Mouse (Mus musculus) mature B cell (primary cell): ENCODE results near the gene Slc35d2.

Experiments
- in situ Hi-C: fragments of 300-500 bp; cut with MboI; formaldehyde crosslinking; loops from 2 replicates; pipeline ENCODE4 v1.14.3; 2019

Slc35d2 gene

DNA sequence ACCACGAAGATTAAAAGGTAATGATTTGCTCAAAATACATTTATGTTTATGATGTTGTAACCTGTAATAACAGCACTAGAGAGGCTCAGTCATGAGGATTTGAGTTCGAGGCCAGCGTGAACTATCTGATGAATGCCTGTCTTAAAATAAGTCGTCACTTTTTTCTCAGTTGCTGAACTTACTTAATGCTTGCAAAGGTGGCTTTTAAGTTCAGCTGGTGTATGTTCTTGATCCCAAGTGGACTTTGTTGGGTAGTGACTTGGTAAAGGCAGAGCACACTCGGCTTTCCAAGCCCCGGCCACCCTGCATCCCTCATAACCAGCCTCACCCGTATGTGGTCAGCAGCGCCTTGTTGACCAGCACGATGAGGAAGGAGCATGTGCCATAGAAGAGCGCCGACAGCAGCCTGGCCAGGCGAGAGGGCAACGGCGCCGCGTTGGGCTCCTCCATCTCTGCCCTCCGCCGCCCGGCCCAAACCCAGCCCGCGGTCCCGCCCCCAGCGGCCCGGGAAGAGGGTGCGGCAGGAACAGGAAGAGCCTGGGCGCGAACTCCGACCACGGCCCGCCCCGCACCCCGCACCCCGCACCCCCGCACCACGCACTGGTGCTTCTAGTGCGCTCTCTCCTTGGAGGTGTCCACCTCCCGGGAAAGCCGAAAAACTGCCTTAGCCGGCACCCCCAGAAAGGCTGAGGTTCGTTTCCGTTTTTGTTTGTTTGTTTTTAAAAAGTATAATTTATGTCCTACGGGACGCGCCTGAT lies at the start of gene Slc35d2:
Slc35d2 (minus strand) TSS at position 511 of the 758 bp plus-strand sequence.
- in situ Hi-C loops, result no loop called here

DNA sequence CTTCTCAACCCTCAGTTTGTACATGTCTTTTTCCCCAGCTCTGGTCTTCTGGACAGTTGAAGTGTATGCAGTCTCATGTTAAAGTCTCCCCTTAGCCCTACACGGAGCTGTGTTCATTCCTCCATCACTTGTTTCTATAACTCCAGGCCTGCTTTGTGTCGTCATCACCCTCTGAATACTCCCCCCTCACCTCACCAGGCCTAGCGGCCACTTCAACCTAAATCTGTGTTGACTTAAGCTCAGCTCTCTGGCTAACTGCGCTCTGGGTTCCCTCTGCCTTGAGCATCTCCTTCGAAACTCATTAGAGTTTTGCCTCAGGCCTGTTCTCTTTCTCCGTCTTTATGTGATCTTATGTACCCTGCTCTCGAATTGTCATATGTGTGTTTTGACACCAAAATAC lies 48.8 kb upstream of the Slc35d2 start:
- in situ Hi-C loops, result no loop called here

GRCm38 (mm10) chr13:64169746-64170145 lies 40.6 kb upstream of the Slc35d2 start:
- in situ Hi-C loops, result loop anchor here (25.0 kb wide), 1 partner anchor 943 kb away; the partner anchor contains the start of gene Mfsd14b

DNA sequence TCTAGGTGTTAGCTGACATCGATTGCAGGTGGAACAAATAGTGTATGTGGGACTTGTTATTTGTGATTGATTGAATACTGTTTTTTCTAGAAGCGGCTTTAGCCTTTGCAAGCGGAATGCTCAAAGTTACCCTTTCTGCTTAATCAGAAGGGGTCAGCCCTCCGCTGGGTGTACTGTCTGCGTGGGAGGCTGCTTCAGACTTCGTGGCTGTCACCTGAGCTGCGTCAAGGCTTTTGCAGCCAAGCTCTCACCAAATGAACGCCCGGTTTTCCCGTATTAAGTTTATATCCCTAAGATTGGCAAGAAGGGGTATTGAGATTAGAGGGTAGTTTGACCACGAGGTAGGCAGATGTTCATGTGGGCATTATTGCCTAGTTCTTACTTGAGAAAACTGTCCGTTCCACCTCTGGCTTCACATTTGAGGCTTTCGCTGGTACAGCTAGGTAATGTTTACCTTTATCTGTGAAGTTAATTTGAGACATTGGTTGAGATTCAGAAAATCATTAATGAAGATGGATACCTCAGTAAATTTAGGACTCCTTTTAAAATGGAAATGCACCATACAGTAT lies 34.1 kb upstream of the Slc35d2 start:
- in situ Hi-C loops, result loop anchor here (25.0 kb wide), 1 partner anchor 949 kb away; the partner anchor contains the start of gene Mfsd14b

DNA sequence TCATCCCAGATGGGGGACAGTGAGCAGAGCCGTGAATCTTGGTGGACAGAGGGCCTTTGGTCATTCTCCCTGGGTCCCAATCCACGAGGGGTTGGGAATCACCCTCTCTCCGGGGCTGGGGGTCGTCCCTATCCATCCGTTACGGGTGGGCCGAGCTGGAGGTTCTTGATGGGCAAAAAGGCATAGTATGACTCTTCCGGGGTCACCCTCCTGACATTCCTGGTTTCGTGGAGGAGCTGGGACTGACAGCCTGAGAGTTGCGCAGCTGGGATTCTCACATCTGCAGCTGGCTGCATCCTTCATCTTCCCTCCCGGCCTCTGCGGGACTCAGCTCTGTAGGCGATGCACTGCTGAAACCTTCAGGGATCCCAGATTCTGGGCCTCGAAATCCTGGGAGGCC lies 33.5 kb upstream of the Slc35d2 start:
- in situ Hi-C loops, result loop anchor here (25.0 kb wide), 1 partner anchor 950 kb away; the partner anchor contains the start of gene Mfsd14b

DNA sequence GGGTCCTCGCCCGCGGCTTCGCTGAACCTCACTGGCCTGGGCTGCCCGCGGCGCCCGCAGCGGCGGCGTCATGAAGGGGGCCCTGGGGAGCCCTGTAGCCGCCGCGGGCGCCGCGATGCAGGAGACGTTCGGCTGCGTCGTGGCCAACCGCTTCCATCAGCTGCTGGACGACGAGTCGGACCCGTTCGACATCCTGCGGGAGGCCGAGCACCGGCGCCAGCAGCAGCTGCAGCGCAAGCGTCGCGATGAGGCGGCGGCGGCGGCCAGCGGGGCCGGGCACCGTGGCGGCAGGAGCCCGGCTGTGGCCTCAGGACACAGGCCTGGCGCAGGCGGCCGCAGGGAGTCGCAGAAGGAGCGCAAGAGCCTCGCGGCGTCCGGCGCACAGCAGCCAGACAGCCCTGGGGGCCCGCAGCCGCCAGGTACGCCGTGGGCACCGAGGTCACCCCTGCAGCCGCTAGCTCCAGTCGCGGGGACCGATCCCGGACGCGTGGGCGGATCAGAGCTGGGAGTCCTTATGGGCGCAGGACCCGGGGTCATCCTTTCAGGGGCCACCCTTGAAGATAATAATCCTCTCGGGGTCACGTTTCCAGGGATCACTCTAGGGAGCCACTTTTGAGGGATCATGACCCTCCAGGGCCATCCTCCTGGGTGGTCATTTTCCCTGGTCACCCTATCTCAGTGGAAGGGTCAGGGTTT lies 32.9 kb upstream of the Slc35d2 start:
- in situ Hi-C loops, result loop anchor here (25.0 kb wide), 1 partner anchor 950 kb away; the partner anchor contains the start of gene Mfsd14b

GRCm38 (mm10) chr13:64161548-64161915 lies 32.4 kb upstream of the Slc35d2 start, which contains the start of gene Habp4:
TSS of gene Habp4 (plus strand) at chr13:64161824.
- in situ Hi-C loops, result loop anchor here (25.0 kb wide), 1 partner anchor 951 kb away; the partner anchor contains the start of gene Mfsd14b

DNA sequence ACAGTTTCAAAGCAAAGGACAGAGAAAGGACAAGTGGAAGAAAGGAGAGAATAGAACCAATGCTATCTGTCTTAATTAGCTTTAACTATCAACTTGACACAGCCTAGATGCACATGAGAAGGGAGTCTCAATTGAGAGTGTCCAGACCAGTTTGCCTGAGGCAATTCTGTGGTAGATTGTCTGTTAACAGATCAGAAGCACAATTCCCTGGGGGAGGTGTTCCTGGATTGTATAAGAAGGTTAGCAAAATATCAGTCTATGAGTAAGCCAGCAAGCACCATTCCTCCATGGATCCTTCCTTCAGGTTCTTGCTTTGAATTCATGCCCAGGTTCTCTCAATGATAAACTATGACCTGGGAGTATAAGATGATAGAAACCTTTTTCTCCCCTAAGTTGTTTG lies 27.8 kb upstream of the Slc35d2 start:
- in situ Hi-C loops, result loop anchor here (25.0 kb wide), 1 partner anchor 955 kb away; the partner anchor contains the start of gene Mfsd14b

DNA sequence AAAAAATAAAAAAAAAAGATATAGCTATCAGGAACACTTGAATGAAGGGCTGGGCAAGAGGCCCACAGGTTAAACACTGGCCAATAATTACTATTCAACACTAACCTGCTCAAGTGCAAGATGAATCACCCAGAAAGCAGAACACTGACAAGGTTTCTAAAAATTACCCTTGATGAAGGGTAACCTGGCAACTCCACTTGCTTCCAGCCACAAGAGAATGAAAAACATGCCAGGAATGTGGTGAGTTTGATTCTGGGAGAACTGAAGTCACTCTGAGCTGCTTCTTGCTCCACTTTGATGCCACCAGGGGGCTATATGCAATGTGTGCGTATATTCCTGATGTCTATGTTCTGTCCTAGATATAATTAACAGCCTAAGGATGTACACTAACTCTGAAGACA lies 26.0 kb upstream of the Slc35d2 start:
- in situ Hi-C loops, result loop anchor here (25.0 kb wide), 1 partner anchor 957 kb away; the partner anchor contains the start of gene Mfsd14b

DNA sequence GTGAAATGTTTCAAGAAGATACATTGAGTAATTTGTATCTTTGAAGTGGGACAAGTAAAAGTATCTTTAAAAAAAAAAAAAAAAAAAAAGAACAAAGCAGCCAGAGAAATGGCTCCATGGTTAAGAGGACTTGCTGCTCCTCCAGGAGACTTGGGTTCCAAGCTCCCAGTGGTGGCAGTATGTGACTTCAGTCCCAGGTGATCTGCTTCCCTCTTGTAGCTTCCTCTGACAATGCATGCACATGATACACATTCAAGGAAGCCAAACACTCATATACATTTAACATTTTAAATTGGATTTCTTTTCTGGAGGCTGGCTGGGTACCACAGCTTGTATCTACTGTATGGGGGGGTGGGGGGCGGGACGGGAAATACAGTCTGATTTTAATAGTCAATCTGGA lies 25.5 kb upstream of the Slc35d2 start:
- in situ Hi-C loops, result loop anchor here (25.0 kb wide), 1 partner anchor 958 kb away; the partner anchor contains the start of gene Mfsd14b

DNA sequence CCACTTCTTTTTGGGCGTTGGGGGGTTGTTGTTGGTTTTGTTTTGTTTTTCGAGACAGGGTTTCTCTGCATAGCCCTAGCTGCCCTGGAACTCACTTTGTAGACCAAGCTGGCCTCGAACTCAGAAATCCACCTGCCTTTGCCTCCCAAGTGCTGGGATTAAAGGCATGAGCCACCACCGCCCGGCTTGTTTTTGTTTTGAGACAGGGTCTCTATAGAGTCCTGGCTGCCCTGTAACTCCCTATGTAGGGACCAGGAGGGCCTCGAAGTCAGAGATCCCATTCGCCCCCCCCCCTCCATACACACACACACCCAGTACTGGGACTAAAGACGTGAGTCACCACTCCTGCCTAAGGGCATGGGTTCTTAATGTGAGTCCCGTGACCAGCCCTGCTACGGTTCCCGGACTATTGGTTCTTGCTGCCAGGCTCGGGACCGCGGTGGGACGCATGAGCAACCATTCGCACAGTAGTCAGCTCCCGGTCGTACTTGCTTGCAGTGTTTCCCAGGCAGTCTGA lies 24.6 kb upstream of the Slc35d2 start:
- in situ Hi-C loops, result loop anchor here (25.0 kb wide), 1 partner anchor 958 kb away; the partner anchor contains the start of gene Mfsd14b

- in situ Hi-C loops, result loop anchor here (25.0 kb wide), 1 partner anchor 959 kb away; the partner anchor contains the start of gene Mfsd14b
Measured at GRCm38 (mm10) chr13:64153083-64153682, 24.0 kb upstream of the Slc35d2 start, which contains the start of gene Zfp367. TSS of gene Zfp367 (minus strand) at chr13:64153202.

GRCm38 (mm10) chr13:64152671-64153082 lies 23.5 kb upstream of the Slc35d2 start:
- in situ Hi-C loops, result loop anchor here (25.0 kb wide), 1 partner anchor 960 kb away; the partner anchor contains the start of gene Mfsd14b

DNA sequence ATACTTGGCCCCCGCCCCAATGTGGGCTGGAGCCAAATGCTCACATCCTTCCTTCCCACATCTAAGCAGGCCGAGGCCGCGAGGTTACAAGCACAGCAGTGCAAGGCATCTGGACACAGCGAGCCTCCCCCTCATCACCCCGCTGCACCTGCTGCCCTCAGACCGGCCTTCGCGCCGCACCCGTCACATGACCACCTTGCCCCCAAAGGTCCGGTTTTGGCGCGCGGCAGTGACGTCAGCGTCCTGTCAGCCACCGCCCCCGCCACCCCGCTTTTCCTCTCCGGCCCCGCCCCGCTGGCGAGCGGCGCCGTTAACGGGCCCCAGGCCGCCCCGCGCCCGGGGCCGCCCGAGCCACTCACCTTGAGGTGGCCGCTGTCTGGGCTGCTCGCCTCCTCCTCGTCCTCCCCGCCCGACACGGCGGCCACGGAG lies 23.1 kb upstream of the Slc35d2 start:
- in situ Hi-C loops, result loop anchor here (25.0 kb wide), 1 partner anchor 960 kb away; the partner anchor contains the start of gene Mfsd14b

- in situ Hi-C loops, result loop anchor here (25.0 kb wide), 1 partner anchor 962 kb away; the partner anchor contains the start of gene Mfsd14b
Measured at GRCm38 (mm10) chr13:64150121-64150520, 21.0 kb upstream of the Slc35d2 start.

DNA sequence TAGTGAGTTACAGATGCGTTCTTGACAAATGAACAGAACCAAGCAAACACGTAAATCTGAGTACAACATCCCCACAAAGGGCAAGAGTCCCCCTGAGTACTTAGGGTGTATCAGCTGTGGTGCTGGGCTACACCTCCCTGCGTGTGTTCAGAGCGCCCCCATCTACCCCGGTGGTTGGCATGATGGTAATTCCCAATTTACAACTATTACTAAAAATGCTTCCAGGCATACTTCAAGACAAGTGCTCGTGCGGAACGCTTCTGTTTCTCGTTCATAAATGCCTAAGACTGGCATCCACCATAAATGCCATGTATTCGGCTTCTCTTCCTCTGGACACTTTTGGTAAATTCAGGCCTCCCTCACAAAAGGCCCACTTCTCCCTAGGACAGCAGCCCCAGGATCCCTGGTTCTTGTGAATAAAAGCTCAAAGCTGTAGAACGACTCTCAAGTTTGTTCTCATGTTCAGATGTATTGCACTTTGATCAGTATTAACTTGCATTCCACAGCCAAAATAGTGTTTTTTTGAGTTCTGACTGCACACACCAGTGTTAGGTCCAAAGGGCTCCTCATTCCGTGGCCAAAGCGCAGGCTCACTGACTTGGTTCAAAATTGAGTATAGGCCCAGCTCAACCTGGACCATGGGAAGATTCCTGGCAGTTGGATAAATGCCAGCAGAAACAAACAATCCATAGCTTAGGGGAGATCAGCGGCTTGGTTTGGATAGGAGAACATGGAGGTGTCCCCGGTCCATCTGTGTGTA lies 628 bp upstream of the Slc35d2 start:
- in situ Hi-C loops, result no loop called here

DNA sequence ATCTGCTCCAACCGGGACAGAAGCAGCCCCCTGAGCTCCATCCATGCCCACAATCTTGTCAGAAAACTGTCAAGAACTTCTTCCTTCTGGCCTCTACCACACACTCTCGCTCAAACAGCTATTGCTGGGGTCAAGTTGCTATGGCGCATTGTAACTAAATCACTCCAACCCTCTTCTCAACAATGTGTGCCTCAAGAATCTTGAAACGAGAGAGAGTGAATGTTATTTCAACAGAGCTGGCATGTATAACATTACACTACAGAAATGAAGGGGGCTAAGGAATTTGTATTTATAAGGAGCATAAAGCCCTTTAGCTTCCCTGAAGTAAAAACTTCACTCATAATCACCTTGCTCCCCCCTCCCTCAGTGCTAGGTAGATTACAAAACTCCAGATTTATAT lies 2.9 kb downstream of the Slc35d2 start:
- in situ Hi-C loops, result no loop called here

GRCm38 (mm10) chr13:64124886-64125285 lies 4.3 kb downstream of the Slc35d2 start:
- in situ Hi-C loops, result no loop called here

DNA sequence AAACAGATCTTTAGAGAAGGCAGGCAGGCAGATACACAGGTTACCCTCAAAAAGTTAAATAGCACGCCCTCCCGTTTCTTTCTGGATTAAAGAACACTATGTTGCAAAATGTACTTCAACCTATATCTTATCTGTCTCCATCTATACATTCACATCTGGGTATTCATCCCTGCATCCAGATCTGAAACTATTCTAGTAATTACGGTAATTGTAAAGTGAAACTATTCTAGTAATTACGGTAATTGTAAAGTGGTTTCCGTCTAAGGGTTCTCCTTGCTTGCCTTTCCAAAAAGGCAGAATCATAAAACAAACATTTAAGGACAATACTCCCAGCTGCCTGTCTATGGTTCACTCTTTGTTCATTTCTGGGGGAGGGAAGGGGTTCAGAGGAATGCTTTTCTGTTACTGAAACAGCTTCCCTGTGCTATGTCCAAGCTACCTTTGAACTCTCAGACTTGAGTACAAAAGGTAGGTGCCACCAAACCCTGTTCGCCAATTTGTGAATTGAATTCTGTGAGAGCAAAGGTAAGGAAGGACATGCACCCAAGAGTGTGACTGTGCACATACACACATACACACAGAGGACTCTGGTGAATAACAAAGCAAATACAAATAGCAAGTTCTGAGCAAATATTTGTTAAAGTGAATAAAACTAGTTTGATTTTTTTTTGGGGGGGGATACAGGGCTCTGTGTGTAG lies 5.5 kb downstream of the Slc35d2 start:
- in situ Hi-C loops, result no loop called here

GRCm38 (mm10) chr13:64120760-64121159 lies 8.4 kb downstream of the Slc35d2 start:
- in situ Hi-C loops, result no loop called here
